Mouse (Mus musculus) CD4-positive, CD25-positive, alpha-beta regulatory T cell, adult 4 months (primary cell): ENCODE data around the gene Gpr152. TPM values are rescaled to one million over a fixed set of nuclear protein-coding genes. Genes with fewer than 3 reads are reported as not detected.

Source experiments
- ATAC-seq: one replicate; pipeline ENCODE4 v1.8.0; 2017
- polyA plus RNA-seq, 2 experiments: library from polyadenylated mRNA; unstranded; fragments of 100-300 nt; shearing (Covaris generic); gene quantifications; one replicate each; pipeline ENCODE4 v1.2.1; 2017

Gene Gpr152
- polyA plus RNA-seq, 2 experiments from 2014 or later, result 0.29 TPM; not detected in 1

DNA sequence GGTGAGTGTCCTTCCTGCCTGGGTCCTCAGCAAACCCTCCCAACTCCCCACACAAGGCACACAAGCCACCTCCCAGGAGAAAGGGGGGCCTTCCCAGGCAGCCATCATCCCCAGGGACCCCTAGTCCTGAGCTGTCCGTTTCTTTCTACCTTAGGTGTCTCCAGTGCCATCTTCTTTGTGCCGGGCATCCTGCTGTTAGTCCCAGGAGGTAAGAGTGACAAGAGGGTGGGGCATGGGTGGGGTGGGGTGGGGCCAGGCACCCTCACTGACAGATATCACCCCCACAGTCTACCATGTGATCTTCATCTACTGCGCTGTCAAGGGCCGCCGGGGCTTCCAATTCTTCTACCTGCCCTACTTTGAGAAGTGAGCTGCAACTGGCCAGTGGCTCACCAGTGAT is 8.5 kb upstream of the Gpr152 start:
- no peak for ATAC-seq

DNA sequence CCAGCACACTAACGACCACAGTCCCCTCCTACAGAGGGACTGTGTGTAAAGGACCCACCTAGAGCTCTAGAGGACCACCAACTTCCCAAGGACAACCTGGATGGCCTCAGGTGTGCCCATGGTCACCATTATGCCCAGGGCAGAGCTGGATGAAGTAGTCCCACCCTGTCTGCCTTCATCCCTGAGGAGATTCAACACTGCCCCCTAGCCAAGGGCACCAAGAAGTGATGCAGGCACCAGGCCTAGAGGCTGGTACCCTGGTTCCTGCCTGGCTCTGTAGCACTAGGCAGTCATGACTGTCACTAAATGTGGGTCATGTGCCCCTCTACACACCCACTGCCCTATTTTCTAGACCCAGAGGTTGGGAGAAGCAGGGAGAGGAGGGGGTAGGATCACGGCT is 7.8 kb upstream of the Gpr152 start:
- ATAC-seq, result no peak

DNA sequence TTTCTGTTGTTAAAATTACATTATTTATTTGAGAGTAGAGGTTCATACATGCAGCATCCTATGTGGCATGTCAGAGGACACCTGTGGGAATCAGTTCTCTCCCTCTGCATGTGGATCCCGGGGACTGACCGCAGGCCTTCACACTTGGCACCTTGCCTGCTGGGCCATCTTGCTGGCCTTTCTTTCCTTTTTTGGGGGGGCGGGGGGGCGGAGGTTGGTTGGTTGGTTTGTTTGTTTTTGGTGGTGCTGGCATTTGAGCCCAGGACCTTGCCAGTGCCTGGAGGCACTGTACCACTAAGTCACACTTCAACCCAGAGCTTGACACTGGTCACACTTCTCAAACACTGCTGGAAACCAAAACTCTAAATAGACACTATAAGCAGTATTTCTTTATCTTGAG is 5.2 kb upstream of the Gpr152 start:
- ATAC-seq, result no peak

- ATAC-seq, result peak; percentile 91
Observed at GRCm38 (mm10) chr19:4135229-4135962, 4.2 kb upstream of the Gpr152 start.

GRCm38 (mm10) chr19:4135963-4136345 is 3.6 kb upstream of the Gpr152 start:
- peak; percentile 76 for ATAC-seq

- no peak for ATAC-seq
Observed at GRCm38 (mm10) chr19:4136463-4136862, 3.1 kb upstream of the Gpr152 start.

- no peak for ATAC-seq
Observed at GRCm38 (mm10) chr19:4137913-4138312, 1.7 kb upstream of the Gpr152 start.

DNA sequence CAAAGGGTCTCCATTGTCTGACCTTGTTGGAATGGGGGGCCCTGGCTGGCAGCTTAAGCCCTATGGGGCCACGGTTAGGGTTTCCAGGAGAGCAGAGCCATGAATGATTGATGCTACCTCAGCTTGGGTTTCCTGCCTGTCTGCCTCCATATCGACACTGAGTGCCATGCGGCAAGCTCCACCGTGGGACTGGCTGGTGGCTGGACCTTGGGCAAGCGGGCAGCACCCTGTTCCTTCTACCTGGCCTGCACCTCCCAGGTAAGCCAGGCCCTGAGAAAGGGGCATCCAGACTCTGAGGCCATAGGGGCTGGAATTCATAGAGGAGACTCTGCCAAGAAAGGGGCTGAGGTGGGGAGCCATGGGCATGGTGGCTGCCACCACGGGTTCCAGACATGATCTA is 560 bp downstream of the Gpr152 start:
- no peak for ATAC-seq

GRCm38 (mm10) chr19:4142416-4143173 is 3.0 kb downstream of the Gpr152 start:
- ATAC-seq, result no peak

GRCm38 (mm10) chr19:4143759-4144268 is 4.2 kb downstream of the Gpr152 start, which contains the start of gene Cabp4:
Gene Cabp4, minus strand, starts transcription at chr19:4144033.
- no peak for ATAC-seq

DNA sequence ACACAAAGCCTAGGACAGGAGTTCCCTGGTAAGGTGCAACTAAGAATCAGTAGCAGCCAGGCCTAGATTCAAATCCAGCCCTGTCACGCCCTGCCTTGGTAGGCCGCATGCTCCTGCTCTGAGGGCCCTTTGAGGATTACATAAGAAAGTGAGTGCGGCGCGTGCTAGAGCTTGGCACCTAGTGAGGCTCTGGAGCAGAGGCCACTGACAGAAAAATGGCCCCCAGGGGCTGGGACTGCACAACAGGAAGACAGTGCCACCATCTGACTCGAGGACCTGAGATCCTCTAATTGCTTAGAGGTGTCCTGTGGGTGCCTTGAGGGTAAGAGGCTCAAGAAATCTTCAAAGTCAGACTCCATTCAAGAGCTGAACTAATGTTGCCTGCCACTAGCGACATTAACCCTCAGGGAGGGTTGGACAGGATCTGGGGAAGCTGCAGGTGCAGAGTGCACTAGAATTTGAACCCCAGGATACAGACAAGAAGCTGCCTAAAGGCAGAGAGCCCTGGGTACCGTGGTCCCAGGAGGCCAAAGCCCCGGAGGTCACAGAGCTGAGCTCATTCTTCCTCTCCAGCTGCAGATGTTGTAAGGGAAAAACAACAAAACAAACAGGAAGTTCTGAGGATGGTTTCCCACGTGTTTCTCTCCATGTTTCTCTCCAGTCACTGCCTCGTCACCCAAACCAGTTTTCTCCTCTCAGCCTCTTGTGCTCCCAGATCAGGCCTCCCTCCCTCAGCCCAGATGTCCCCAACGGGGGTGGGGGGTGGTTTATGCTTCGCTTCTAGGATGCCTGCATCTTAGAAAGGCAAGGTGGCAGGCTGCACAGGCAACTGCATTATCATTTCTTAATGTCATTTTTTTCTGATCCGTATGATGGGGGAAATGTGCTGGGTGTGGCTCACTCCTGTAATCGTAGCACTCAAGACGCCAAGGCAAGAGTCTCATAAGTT is 5.2 kb downstream of the Gpr152 start:
- ATAC-seq, result no peak

DNA sequence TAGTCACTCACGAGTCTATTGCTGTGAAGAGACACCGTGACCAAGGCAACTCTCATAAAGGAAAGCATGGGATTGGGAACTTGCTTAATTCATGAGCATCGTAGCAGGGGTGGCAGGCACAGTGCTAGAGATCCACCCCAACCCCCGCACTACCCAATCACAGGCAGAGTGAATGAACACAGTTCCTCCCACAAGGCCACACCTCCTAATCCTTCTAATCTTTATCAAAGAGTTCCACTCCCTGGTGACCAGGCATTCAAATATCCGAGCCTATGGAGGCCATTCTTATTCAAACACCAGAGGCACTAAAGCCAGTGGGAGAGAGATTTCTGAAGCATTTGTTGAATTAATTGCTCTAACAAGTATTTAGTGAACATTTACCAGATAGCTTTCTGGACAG is 6.3 kb downstream of the Gpr152 start:
- no peak for ATAC-seq

GRCm38 (mm10) chr19:4146366-4147021 is 6.9 kb downstream of the Gpr152 start:
- ATAC-seq, result no peak

DNA sequence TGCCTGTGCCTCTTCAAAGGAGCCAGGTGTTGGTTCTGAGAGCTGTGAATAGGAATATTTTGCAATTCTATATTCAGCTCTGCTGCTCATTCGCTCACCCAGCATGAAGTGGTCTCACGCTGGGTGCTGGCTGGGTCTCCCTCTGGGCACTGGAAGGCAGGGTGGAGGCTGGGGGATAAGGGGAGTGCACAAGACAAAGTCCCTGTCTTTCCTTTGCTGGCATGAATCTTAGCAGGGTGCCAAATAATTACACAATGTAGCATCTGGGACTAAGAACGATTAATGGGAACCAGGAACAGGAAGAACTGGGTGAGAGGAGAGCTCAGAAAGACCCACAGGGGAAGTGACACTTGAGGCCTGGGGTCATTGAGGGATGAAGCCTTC is 7.4 kb downstream of the Gpr152 start:
- ATAC-seq, result no peak

DNA sequence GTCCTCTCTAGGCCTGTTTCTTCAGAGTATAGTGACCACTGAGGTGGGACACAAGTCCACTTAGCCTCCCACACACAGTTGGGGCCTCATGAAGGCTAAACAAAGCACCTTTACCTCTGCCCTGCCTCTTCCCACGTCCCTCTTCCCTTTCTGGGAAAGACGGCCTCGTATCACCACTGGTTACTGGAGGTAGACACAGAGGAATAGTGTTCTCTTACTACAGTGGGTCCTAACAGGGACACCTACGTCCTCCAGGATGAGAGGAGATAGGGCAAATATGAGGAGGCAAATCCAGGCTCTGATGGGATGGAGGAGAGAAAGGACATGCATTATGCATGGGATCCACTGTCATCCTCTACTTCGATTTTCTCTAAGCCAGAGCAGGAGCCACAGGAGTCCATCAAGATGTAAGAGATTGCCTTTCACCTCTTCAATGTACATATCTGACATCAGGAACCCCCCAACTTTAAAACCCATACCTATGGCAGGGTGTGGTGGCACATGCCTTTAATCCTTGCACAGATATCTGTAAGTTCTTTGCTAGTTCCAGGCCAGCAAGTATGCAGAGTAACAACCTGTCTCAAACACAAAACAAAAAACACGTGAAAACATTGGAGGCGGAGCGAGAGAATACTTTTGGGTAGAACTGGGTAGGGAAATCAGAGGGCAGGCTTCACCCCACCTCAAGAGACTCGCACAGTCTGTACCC is 8.3 kb downstream of the Gpr152 start:
- no peak for ATAC-seq

- peak; percentile 98 for ATAC-seq
Observed at GRCm38 (mm10) chr19:4148491-4148806, 8.9 kb downstream of the Gpr152 start, which contains the start of gene Coro1b. Gene Coro1b, plus strand, starts transcription at chr19:4148619.

GRCm38 (mm10) chr19:4148819-4149218 is 9.2 kb downstream of the Gpr152 start:
- ATAC-seq, result no peak

- no peak for ATAC-seq
Observed at GRCm38 (mm10) chr19:4149283-4149682, 9.7 kb downstream of the Gpr152 start.

DNA sequence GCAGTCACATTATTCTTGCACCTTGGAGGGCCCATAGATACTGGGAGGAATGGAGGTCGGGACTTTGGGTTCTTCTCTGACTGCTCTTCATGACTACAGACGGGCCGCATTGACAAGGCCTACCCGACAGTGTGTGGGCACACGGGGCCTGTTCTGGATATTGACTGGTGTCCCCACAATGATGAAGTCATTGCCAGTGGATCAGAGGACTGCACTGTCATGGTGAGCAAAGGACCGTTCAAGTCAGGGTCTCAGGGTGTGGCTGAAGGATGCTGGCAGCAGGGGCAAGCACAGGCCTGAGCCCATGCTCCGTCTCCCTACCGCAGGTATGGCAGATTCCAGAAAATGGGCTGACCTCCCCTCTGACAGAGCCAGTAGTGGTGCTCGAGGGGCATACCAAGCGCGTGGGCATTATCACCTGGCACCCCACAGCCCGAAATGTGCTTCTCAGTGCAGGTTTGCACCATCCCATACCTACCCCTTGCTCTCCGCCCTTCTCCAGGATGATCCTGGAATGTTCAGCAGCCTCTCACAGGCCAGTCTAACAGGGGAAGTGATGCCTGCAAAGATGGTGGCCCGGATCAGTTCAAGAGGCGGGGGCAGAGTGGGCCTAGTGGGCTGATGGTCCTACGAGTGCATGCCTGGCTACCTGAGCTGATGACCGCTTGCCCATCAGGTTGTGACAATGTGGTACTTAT is 10.3 kb downstream of the Gpr152 start:
- no peak for ATAC-seq

DNA sequence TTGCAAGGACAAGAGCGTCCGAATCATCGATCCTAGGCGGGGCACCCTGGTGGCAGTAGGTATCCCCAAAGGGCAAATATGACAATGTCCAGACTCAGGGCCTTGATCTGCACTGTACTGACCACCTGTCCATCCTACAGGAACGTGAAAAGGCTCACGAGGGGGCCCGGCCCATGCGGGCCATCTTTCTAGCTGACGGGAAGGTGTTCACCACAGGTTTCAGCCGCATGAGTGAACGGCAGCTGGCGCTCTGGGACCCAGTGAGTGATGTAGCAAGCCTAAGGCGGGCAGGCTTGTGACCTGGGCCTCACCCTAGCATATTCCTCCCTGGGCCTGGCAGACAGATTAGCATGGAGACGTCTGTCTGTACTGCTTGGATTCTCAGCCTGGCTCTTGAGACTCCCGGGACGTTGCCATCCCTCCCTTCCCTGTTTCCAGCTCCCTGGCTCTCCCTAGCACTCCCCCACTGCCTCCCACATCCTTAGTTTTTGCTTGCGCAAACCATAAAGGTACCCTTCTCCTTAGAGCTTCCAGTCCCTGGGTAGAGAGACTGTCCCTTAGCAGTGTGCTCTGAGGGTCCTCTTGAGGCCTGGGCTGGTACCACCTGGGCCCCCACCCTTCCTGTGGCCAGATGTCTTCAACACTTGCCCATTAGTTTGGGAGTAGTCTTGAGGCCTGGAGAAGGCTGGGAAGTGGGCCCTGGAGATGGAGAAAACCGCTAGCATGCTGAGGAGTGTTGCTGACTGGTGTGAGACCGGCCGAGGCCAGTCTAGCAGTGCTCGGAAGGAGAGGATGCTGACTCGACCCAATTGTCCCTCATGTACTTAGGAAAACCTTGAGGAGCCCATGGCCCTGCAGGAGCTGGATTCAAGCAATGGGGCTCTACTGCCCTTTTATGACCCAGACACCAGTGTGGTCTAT is 11.2 kb downstream of the Gpr152 start:
- ATAC-seq, result no peak
